8 mouse cellular contexts compared by ENCODE assay signal in genomic region chr5:124078794-124079416, GRCm38 (mm10). TPM values are rescaled to one million over a fixed set of nuclear protein-coding genes. Genes with fewer than 3 reads are reported as not detected.
A peak's percentile ranks its signal among the peaks of the same experiment; 100 is the strongest.
DNase-seq lines count a peak whose midpoint lies in the region; ATAC-seq lines count a peak whose summit lies in the region.

No protein-coding gene starts in this region.

- H3K9ac ChIP-seq in lung, embryonic 15.5 days: no peak overlapping the region
- H3K9ac ChIP-seq in midbrain, embryonic 13.5 days (replicated peaks): no peak overlapping the region

- H3K27me3 ChIP-seq in lung, embryonic 15.5 days: no peaks in the 10 kb centered on the region
- no peaks in the 10 kb centered on the region for H3K27me3 ChIP-seq in midbrain, embryonic 13.5 days

- H3K9me3 ChIP-seq in lung, embryonic 15.5 days: no peaks in the 10 kb centered on the region
- no peaks in the 10 kb centered on the region for H3K9me3 ChIP-seq in midbrain, embryonic 13.5 days

- no peaks in the 10 kb centered on the region for H3K36me3 ChIP-seq in lung, embryonic 15.5 days
- no peaks in the 10 kb centered on the region for H3K36me3 ChIP-seq in midbrain, embryonic 13.5 days

- H3K4me1 ChIP-seq in lung, embryonic 15.5 days: peaks cover 28% of the 10 kb centered on the region
- peaks cover 32% of the 10 kb centered on the region for H3K4me1 ChIP-seq in midbrain, embryonic 13.5 days (replicated peaks)

- no peak overlapping the region for H3K4me2 ChIP-seq in lung, embryonic 15.5 days
- H3K4me2 ChIP-seq in midbrain, embryonic 13.5 days (replicated peaks): no peak overlapping the region

- no peak overlapping the region for H3K4me3 ChIP-seq in lung, embryonic 15.5 days
- H3K4me3 ChIP-seq in midbrain, embryonic 13.5 days (replicated peaks): no peak overlapping the region

- 0 out of 2 replicates have a peak overlapping the region, but pooled peaks have one; percentile 18 for H3K27ac ChIP-seq in lung, embryonic 15.5 days
- peak overlapping the region; percentile 71 for H3K27ac ChIP-seq in midbrain, embryonic 13.5 days

- no peak for DNase-seq in lung, postnatal 25 days (ENCODE audit: low spot score)
- peak; percentile 70 for DNase-seq in fibroblast of lung, adult 2 months (ENCODE audit: low read depth)
- peak; percentile 71 to 84 for DNase-seq in layer of hippocampus, adult 18-20 months (ENCODE audit: low spot score in 2 of 2)
- DNase-seq in thymus, postnatal 14 days: peak; percentile 79
- no peak for DNase-seq in urinary bladder, adult 18-20 months (ENCODE audit: low spot score in 2 of 2)
- no peak for DNase-seq in adrenal gland, postnatal 36 days

- 56% methylated on average over 9 of the region's 9 CpGs for WGBS in lung, embryonic 15.5 days
- WGBS in midbrain, embryonic 13.5 days: 61% methylated on average over 9 of the region's 9 CpGs

- peak; percentile 25; the same call in 1 of the 2 replicates for ATAC-seq in lung, embryonic 15.5 days (ENCODE audit: borderline replicate concordance, extremely low read depth, low FRiP score, low TSS enrichment)
- ATAC-seq in midbrain, embryonic 13.5 days: peak; percentile 88

RNA-seq across cellular contexts. Expression of gene Abcb9, which starts 16.7 kb away (rescaled TPM):
- 1.9 and 3.6 TPM in 2 replicates for polyA plus RNA-seq in lung, embryonic 15.5 days (2015; fragmentation: Nextera tagmentation; extraction: Ambion mirVana)
- total RNA-seq in layer of hippocampus, adult 18-20 months (2021): 10 to 100 TPM; 30.6 to 33.4 TPM
- polyA plus RNA-seq in midbrain, embryonic 13.5 days (2015; fragmentation: Nextera tagmentation; extraction: Ambion mirVana): 4.7 and 4.9 TPM in 2 replicates
- 10 to 100 TPM; 10.8 to 11.4 TPM for total RNA-seq in adrenal gland, postnatal 36 days (2021)

RNA-seq across cellular contexts. Expression of gene Ogfod2, which starts 33.2 kb away (rescaled TPM):
- 26.5 and 27.6 TPM in 2 replicates for polyA plus RNA-seq in lung, embryonic 15.5 days (2015; fragmentation: Nextera tagmentation; extraction: Ambion mirVana)
- 10 to 100 TPM; 34.4 to 35.3 TPM for total RNA-seq in layer of hippocampus, adult 18-20 months (2021)
- 25.4 and 30.6 TPM in 2 replicates for polyA plus RNA-seq in midbrain, embryonic 13.5 days (2015; fragmentation: Nextera tagmentation; extraction: Ambion mirVana)
- total RNA-seq in adrenal gland, postnatal 36 days (2021): 10 to 100 TPM; 34.2 to 41.1 TPM

RNA-seq across cellular contexts. Expression of gene Arl6ip4, which starts 37.0 kb away (rescaled TPM):
- 105 and 107 TPM in 2 replicates for polyA plus RNA-seq in lung, embryonic 15.5 days (2015; fragmentation: Nextera tagmentation; extraction: Ambion mirVana)
- total RNA-seq in layer of hippocampus, adult 18-20 months (2021): 10 to 100 TPM; 48.3 to 54.6 TPM
- 82.3 and 85.8 TPM in 2 replicates for polyA plus RNA-seq in midbrain, embryonic 13.5 days (2015; fragmentation: Nextera tagmentation; extraction: Ambion mirVana)
- total RNA-seq in adrenal gland, postnatal 36 days (2021): 10 to 100 TPM; 50.0 to 69.2 TPM

RNA-seq across cellular contexts. Expression of gene Vps37b, which starts 46.8 kb away (rescaled TPM):
- polyA plus RNA-seq in lung, embryonic 15.5 days (2015; fragmentation: Nextera tagmentation; extraction: Ambion mirVana): 38.1 and 41.3 TPM in 2 replicates
- total RNA-seq in layer of hippocampus, adult 18-20 months (2021): 10 to 100 TPM; 38.0 to 43.9 TPM
- polyA plus RNA-seq in midbrain, embryonic 13.5 days (2015; fragmentation: Nextera tagmentation; extraction: Ambion mirVana): 71.5 and 79.3 TPM in 2 replicates
- 100 to 1,000 TPM in 1 of 2 experiments, 10 to 100 TPM in 1; 93.1 to 188 TPM for total RNA-seq in adrenal gland, postnatal 36 days (2021)

Comparison
In these comparisons a context has a peak if more than half of its experiments do, and no peak if none do; other contexts are left out.
1. DNase-seq: peak in fibroblast of lung, adult 2 months (single experiment), layer of hippocampus, adult 18-20 months (2 of 2) and thymus, postnatal 14 days (single experiment); none in lung, postnatal 25 days (single experiment), urinary bladder, adult 18-20 months (0 of 2) and adrenal gland, postnatal 36 days (0 of 2).